Mouse (Mus musculus) liver, postnatal 0 days (tissue): ENCODE measurements around the gene Klhl12. TPM values are rescaled to one million over a fixed set of nuclear protein-coding genes. Genes with fewer than 3 reads are reported as not detected.
"Not testable (repeated sequence)": the region's sequence is repeated elsewhere in the genome, so short reads cannot be mapped to it uniquely, and the experiment has no call there.

ENCODE experiments used
- ATAC-seq: fragments of 200-750 bp; cut with Nextera tagmentation; 2 replicates; pipeline ENCODE4 v1.8.0; 2017; ENCODE audit warnings: mild to moderate bottlenecking, moderate library complexity
- DNase-seq: peaks from one replicate; pipeline ENCODE4 v3.0.0-alpha.2; 2016
- H3K27ac ChIP-seq: fragments of 300-500 bp; sonication (generic); 2 replicates; pipeline ENCODE4 v1.5.1; 2014; ENCODE audit warnings: antibody characterized with exemption, moderate library complexity, mild to moderate bottlenecking, low read depth
- H3K27me3 ChIP-seq: fragments of 300-500 bp; sonication (generic); 2 replicates; pipeline ENCODE4 v1.6.1; 2014; ENCODE audit warnings: low read length, control low read depth, mixed read lengths; ENCODE audit not compliant: insufficient read depth
- H3K36me3 ChIP-seq: fragments of 300-500 bp; sonication (generic); replicated peaks from 2 replicates; pipeline ENCODE4 v1.6.1; 2014; ENCODE audit warnings: mild to moderate bottlenecking, control low read depth, low read length, moderate library complexity, mixed read lengths; ENCODE audit not compliant: insufficient read depth
- H3K4me1 ChIP-seq: fragments of 300-500 bp; sonication (generic); 2 replicates; pipeline ENCODE4 v1.6.1; 2014; ENCODE audit warnings: antibody characterized with exemption, mild to moderate bottlenecking, control low read depth; ENCODE audit not compliant: insufficient read depth
- H3K4me2 ChIP-seq: fragments of 300-500 bp; sonication (generic); 2 replicates; pipeline ENCODE4 v1.6.1; 2014; ENCODE audit warnings: low read depth, mild to moderate bottlenecking, low read length, moderate library complexity, mixed read lengths
- H3K4me3 ChIP-seq: fragments of 300-500 bp; sonication (generic); 2 replicates; pipeline ENCODE4 v1.5.1; 2014; ENCODE audit warnings: low read depth, low read length
- H3K9ac ChIP-seq: fragments of 300-500 bp; sonication (generic); replicated peaks from 2 replicates; pipeline ENCODE4 v1.6.1; 2014; ENCODE audit warnings: mild to moderate bottlenecking, moderate library complexity
- H3K9me3 ChIP-seq: fragments of 300-500 bp; sonication (generic); 2 replicates; pipeline ENCODE4 v1.6.1; 2016; ENCODE audit warnings: mild to moderate bottlenecking, control low read depth, low read length, mixed read lengths
- CTCF ChIP-seq: sonication (generic); IDR thresholded peaks from 2 replicates; pipeline ENCODE4 v1.5.1; 2016; ENCODE audit warnings: antibody characterized with exemption, low read depth
- EP300 ChIP-seq: IDR thresholded peaks from 2 replicates; pipeline ENCODE4 v1.6.1; 2016; ENCODE audit warnings: antibody characterized with exemption, low read depth, mild to moderate bottlenecking
- WGBS: fragments of 180-500 bp; shearing (Covaris S2); extraction: QIAGEN DNeasy Blood & Tissue Kit; methylation state at CpG from one replicate; pipeline ENCODE4 v1.1.7; 2014; ENCODE audit not compliant: insufficient replicate concordance; 5-methylcytosine and 5-hydroxymethylcytosine counted together
- polyA plus RNA-seq: library from polyadenylated mRNA; unstranded; fragments of >200 nt; fragmentation: Nextera tagmentation; extraction: Ambion mirVana; gene quantifications from 2 replicates; pipeline ENCODE4 v1.2.1, GENCODE M21; 2015

Klhl12 gene
- polyA plus RNA-seq, 1 experiment from 2014 or later = 13.2 TPM

DNA sequence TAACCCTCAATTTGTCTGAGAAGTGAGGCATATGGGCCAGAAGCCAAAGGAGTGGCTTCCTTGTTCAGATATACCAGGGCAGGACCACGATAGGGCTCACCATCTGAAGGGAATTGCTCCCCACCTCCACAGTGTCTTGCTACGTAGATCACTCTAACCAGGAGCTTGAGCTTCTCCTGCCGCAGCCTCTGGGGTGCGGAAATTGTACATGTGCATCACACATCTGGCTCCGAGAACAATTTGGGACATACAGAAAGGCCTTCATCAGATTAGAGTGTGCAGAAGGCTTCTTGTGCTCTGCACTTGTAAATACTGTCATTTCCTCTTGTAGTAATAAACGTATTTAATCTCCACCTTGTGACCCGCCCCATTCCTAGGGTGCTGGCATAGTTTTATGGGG lies 65.8 kb downstream of the Klhl12 start:
- peaks cover 12% of the 10 kb centered on the region for H3K4me1 ChIP-seq
- TF ChIP-seq EP300 (no peak), CTCF (no peak)
- H3K9ac ChIP-seq = no peak overlapping the region
- DNase-seq = no peak
- H3K27ac ChIP-seq = no peak overlapping the region
- H3K9me3 ChIP-seq = no peaks in the 10 kb centered on the region
- no peak for ATAC-seq
- WGBS = 57% methylated on average over 7 of the region's 7 CpGs
- no peak overlapping the region for H3K4me3 ChIP-seq
- H3K4me2 ChIP-seq = no peak overlapping the region
- H3K27me3 ChIP-seq = no peaks in the 10 kb centered on the region
- H3K36me3 ChIP-seq = no peaks in the 10 kb centered on the region

DNA sequence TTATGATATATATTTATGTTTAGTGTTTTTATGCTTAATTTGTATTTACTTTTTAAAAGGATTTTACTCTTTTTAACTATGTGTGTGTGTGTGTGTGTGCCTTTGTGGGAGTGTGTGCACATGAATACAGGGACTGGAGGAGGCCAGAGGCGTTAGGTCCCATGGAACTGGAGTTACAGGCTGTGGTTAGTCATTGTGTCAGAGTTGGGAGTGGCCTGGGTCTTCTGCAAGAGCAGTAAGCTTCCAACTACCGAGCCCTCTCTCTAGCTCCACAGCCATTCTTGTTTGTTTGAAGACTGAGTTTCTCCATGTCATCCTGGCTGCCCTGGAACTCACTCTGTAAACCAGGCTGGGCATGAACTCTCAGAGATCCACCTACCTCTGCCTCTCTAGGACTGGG lies 67.0 kb downstream of the Klhl12 start:
- no peaks in the 10 kb centered on the region for H3K36me3 ChIP-seq
- H3K9me3 ChIP-seq = no peaks in the 10 kb centered on the region
- WGBS = 30% methylated on average over 2 of the region's 2 CpGs
- ATAC-seq = no peak
- TF ChIP-seq EP300 (no peak), CTCF (no peak)
- no peak overlapping the region; the same call in 1 of the 2 replicates for H3K27ac ChIP-seq
- H3K27me3 ChIP-seq = no peaks in the 10 kb centered on the region
- H3K4me2 ChIP-seq = no peak overlapping the region
- DNase-seq = peak; percentile 41
- H3K4me1 ChIP-seq = peaks cover 15% of the 10 kb centered on the region
- H3K4me3 ChIP-seq = no peak overlapping the region
- H3K9ac ChIP-seq = no peak overlapping the region

DNA sequence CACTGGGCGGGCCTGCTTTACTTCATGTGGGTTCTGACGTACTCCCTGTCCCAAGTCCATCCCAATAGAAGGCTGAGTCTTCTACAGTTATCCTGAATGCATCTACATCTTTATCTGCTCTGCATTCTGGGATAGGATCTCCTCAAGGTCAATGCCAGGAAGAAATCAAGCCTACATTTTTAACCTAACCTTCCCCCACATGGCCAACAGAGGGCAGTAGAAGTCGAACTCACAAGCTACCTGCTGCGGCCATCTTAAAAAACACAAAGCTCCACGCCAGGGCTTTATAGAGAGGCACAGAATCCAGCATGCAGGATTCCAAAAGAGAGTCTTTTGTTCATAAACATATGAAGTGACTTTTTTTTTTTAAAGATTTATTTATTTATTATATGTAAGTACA lies 69.1 kb downstream of the Klhl12 start:
- Histone ChIP-seq H3K27ac (no peak overlapping the region), H3K4me1 (peaks cover 19% of the 10 kb centered on the region), H3K9ac (no peak overlapping the region), H3K27me3 (no peaks in the 10 kb centered on the region), H3K4me2 (no peak overlapping the region), H3K9me3 (no peaks in the 10 kb centered on the region), H3K36me3 (no peaks in the 10 kb centered on the region), H3K4me3 (no peak overlapping the region)
- peak; percentile 42 for DNase-seq
- WGBS = 69% methylated on average over 5 of the region's 5 CpGs
- ATAC-seq = no peak
- TF ChIP-seq EP300 = no peak
- peak; percentile 67 for TF ChIP-seq CTCF

DNA sequence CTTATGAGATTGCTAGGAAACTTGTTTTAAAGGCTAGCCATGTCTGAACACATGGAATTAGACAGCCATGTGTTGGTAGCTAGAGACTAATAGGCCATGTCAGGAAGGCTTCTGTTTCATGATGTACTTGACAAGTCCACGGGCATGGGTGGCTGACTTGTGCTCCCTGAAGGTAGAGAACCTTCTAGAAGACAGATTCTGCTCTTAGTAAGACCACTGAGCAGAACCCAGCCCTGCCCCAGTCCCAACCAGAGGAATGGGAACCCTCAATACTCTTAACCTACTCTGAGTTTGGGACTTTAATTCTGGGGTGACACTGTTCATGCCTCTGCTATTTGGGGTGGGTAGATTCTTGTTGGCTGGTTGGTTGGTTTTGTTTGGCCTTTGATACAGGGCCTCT lies 69.7 kb downstream of the Klhl12 start:
- no peaks in the 10 kb centered on the region for H3K36me3 ChIP-seq
- H3K9me3 ChIP-seq = no peaks in the 10 kb centered on the region
- H3K4me2 ChIP-seq = no peak overlapping the region
- 85% methylated on average over 1 of the region's 1 CpGs for WGBS
- TF ChIP-seq CTCF (no peak), EP300 (no peak)
- no peak overlapping the region for H3K4me3 ChIP-seq
- no peak overlapping the region for H3K27ac ChIP-seq
- no peaks in the 10 kb centered on the region for H3K27me3 ChIP-seq
- no peak for ATAC-seq
- H3K4me1 ChIP-seq = peaks cover 19% of the 10 kb centered on the region
- DNase-seq = no peak
- no peak overlapping the region for H3K9ac ChIP-seq

DNA sequence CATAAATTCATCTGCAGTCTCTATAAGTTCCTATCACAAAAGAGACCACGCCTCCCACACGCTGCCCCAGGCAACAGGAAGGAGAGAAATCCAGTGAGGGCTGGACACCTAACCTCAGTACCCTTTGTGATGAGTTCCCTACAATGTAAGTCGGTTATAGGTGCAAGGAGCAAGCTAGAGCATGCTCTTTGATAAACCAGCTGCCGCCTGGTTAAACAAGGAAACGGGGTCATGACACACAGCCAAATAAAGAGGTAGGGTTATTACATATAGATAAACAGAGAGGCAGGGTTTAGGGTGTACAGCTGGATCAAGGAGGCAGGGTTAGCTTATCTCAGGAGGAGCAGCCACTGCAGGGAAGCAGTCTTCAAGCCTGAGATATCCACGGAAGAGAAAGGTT lies 71.4 kb downstream of the Klhl12 start:
- H3K4me1 ChIP-seq = peaks cover 10% of the 10 kb centered on the region
- peak overlapping the region; percentile 36 for H3K9ac ChIP-seq
- H3K36me3 ChIP-seq = no peaks in the 10 kb centered on the region
- peak; percentile 98 for ATAC-seq
- no peaks in the 10 kb centered on the region for H3K27me3 ChIP-seq
- peak overlapping the region; percentile 62 for H3K4me2 ChIP-seq
- TF ChIP-seq CTCF (no peak), EP300 (peak; percentile 96)
- peak overlapping the region; percentile 13 for H3K4me3 ChIP-seq
- peak overlapping the region; percentile 86 for H3K27ac ChIP-seq
- H3K9me3 ChIP-seq = no peaks in the 10 kb centered on the region
- DNase-seq = peak; percentile 44
- WGBS = 37% methylated on average over 6 of the region's 6 CpGs

DNA sequence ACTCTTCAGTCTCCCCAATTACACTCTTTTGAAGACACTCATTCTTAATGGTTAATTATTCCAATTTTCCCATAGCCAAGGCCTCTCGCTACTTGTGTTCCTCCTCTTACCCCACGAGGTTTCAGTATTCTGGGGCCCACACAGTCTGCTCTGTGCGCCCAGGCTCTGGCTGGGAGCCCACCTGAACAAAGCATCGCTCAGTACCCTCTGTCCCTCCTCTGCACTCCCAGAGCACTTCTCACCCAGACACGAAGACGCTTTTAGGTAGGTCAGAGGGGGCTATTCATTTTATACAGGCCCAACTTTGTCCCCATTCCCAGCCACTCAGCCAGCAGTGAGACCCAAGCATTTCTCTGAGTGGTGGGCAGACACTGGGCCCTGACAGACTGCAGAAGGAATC lies 75.3 kb downstream of the Klhl12 start:
- no peaks in the 10 kb centered on the region for H3K27me3 ChIP-seq
- no peak for TF ChIP-seq EP300
- no peak for TF ChIP-seq CTCF
- H3K27ac ChIP-seq = no peak overlapping the region
- no peak overlapping the region for H3K4me3 ChIP-seq
- no peak for DNase-seq
- peaks cover 11% of the 10 kb centered on the region; the same call in 1 of the 2 replicates for H3K4me1 ChIP-seq
- no peaks in the 10 kb centered on the region for H3K9me3 ChIP-seq
- H3K36me3 ChIP-seq = no peaks in the 10 kb centered on the region
- no peak overlapping the region for H3K4me2 ChIP-seq
- H3K9ac ChIP-seq = no peak overlapping the region
- no peak for ATAC-seq
- 76% methylated on average over 6 of the region's 6 CpGs for WGBS

DNA sequence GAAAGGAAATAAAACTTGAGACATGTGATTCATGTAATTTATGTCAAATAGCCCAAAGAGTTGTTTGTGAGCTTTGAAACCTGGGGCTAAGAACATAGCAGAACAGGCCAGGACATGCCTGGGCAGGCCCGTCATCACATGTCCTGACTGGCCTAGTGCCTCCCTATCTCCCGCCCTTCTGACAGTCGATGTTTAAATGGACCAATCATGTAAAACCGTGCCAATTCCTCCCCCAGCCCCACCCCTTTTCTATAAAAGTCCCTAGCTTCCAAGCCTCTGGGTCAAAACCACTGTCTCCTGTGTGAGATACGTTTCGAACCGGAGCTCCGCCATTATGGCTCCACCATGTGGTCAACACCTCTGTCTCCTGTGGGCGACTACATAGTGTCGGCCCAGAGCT lies 78.4 kb downstream of the Klhl12 start:
- DNase-seq, H3K4me2 ChIP-seq, ATAC-seq, H3K4me1 ChIP-seq, H3K9me3 ChIP-seq, H3K27ac ChIP-seq, H3K36me3 ChIP-seq, H3K9ac ChIP-seq, H3K4me3 ChIP-seq, H3K27me3 ChIP-seq: not testable (repeated sequence)
- 95% methylated on average over 10 of the region's 10 CpGs for WGBS
